Mouse (Mus musculus): ENCODE measurements around the gene Tmem169.

DNA sequence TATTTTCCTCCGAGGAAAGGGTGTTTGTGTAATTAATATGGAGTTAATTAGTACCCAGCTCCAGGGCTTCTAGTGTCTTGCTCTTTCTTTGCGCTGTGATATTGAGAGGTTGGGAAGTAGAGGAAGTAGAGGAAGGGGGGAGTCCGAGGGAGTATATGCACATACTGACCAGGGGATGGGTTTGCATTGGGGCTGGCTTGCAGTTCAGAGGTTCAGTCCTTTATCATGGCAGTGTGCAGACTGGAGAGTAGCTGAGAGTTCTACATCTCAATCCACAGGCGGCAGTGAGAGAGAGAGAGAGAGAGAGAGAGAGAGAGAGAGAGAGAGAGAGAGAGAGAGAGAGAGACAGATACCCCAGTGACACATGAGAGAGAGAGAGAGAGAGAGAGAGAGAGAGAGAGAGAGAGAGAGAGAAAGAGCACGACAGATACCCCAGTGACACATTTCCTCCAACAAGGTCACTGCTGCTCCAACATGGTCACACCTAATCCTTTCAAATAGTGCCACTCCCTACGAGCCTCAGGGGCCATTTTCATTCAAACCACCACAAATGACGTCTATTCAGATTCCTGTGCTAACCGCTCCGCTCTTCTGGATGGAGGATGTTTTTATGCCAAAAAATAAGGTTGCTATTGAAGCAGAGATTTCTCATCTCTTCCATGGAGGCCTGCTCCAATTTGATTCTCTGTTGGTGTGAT, 28.7 kb downstream of the Tmem169 start:
- TF ChIP-seq POLR2A (IDR thresholded peaks at IDR 0.05; ENCODE audit: low read depth, low read length) (no peak), CTCF (IDR thresholded peaks at IDR 0.05; ENCODE audit: borderline replicate concordance, insufficient read depth, low read length) (no peak)

Measured in embryonic fibroblast, embryonic 13.5 days (primary cell).